Mouse (Mus musculus) neural tube, embryonic 11.5 days (tissue): ENCODE results near the gene Pdgfa. TPM values are rescaled to one million over a fixed set of nuclear protein-coding genes. Genes with fewer than 3 reads are reported as not detected.

Source experiments
- ATAC-seq: fragments of 200-750 bp; cut with Nextera tagmentation; 2 replicates; pipeline ENCODE4 v1.8.0; 2017; ENCODE audit warnings: moderate number of reproducible peaks, mild to moderate bottlenecking, moderate TSS enrichment, moderate library complexity; ENCODE audit not compliant: insufficient read depth, low FRiP score, low TSS enrichment
- DNase-seq: peaks from one replicate; pipeline ENCODE4 v3.0.0-alpha.2; 2015; ENCODE audit warnings: low spot score
- H3K27ac ChIP-seq: fragments of 300-500 bp; sonication (generic); 2 replicates; pipeline ENCODE4 v1.5.1; 2014; ENCODE audit warnings: low read depth, mild to moderate bottlenecking, low read length
- H3K27me3 ChIP-seq: fragments of 300-500 bp; sonication (generic); 2 replicates; pipeline ENCODE4 v1.6.1; 2014; ENCODE audit warnings: mild to moderate bottlenecking, low read length, mixed read lengths; ENCODE audit not compliant: control insufficient read depth, insufficient read depth
- H3K36me3 ChIP-seq: fragments of 300-500 bp; sonication (generic); 2 replicates; pipeline ENCODE4 v1.6.1; 2014; ENCODE audit warnings: mild to moderate bottlenecking, low read length, moderate library complexity, mixed read lengths; ENCODE audit not compliant: control insufficient read depth, insufficient read depth
- H3K4me1 ChIP-seq: fragments of 300-500 bp; sonication (generic); 2 replicates; pipeline ENCODE4 v1.6.1; 2014; ENCODE audit warnings: low read length, mixed read lengths; ENCODE audit not compliant: control insufficient read depth, insufficient read depth
- H3K4me2 ChIP-seq: fragments of 300-500 bp; sonication (generic); 2 replicates; pipeline ENCODE4 v1.6.1; 2014; ENCODE audit warnings: low read depth, mild to moderate bottlenecking, moderate library complexity
- H3K4me3 ChIP-seq: fragments of 300-500 bp; sonication (generic); 2 replicates; pipeline ENCODE4 v1.5.1; 2014; ENCODE audit warnings: low read depth, low read length
- H3K9ac ChIP-seq: fragments of 300-500 bp; sonication (generic); 2 replicates; pipeline ENCODE4 v1.6.1; 2014; ENCODE audit warnings: mild to moderate bottlenecking, low read length
- H3K9me3 ChIP-seq: fragments of 300-500 bp; sonication (generic); 2 replicates; pipeline ENCODE4 v1.6.1; 2016; ENCODE audit warnings: low read length; ENCODE audit not compliant: control insufficient read depth
- WGBS: fragments of 180-500 bp; shearing (Covaris S2); extraction: QIAGEN DNeasy Blood & Tissue Kit; methylation state at CpG from one replicate; pipeline ENCODE4 v1.1.7; 2014; 5-methylcytosine and 5-hydroxymethylcytosine counted together
- polyA plus RNA-seq: library from polyadenylated mRNA; unstranded; fragments of >200 nt; fragmentation: Nextera tagmentation; extraction: Ambion mirVana; gene quantifications from 2 replicates; pipeline ENCODE4 v1.2.1, GENCODE M21; 2014

The Pdgfa gene
- polyA plus RNA-seq, 1 experiment from 2014 or later: 16.1 TPM

- Histone ChIP-seq H3K4me3 (no peak overlapping the region), H3K4me2 (no peak overlapping the region), H3K36me3 (no peaks in the 10 kb centered on the region), H3K27ac (no peak overlapping the region), H3K27me3 (no peaks in the 10 kb centered on the region), H3K9ac (no peak overlapping the region), H3K4me1 (peaks cover 6% of the 10 kb centered on the region; the same call in 1 of the 2 replicates), H3K9me3 (no peaks in the 10 kb centered on the region)
- 67% methylated on average over 3 of the region's 3 CpGs for WGBS
- DNase-seq: no peak
- ATAC-seq: no peak
These were observed 58.5 kb downstream of the Pdgfa start for GRCm38 (mm10) chr5:138938572-138939163.

GRCm38 (mm10) chr5:138936399-138937089 lies 60.6 kb downstream of the Pdgfa start:
- ATAC-seq (no peak), DNase-seq (no peak)
- peaks cover 19% of the 10 kb centered on the region for H3K4me1 ChIP-seq
- no peak overlapping the region for H3K27ac ChIP-seq
- H3K4me2 ChIP-seq: no peak overlapping the region
- H3K9ac ChIP-seq: no peak overlapping the region
- no peaks in the 10 kb centered on the region for H3K9me3 ChIP-seq
- H3K4me3 ChIP-seq: no peak overlapping the region
- no peaks in the 10 kb centered on the region for H3K36me3 ChIP-seq
- H3K27me3 ChIP-seq: peaks cover 5% of the 10 kb centered on the region; the same call in 1 of the 2 replicates
- 89% methylated on average over 8 of the region's 8 CpGs for WGBS

DNA sequence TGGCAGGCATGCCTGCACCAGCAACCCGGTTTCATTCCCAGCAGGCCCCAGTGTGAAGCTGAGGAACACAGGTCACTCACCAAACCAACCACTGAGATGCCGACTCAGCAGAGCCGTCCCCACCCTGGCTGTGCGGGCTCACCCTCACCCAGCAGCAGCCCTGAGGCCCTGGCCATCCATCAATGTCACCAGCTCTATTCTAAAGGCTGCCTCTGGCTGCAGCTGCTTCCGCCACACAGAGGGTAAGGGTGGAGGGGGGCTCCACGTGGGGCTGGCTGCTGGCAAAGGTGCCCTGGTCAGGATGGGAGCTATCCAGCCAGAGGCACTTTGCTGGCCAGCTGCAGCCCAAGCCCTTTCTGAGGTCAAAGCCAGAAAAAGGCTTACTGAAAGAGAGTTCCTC lies 62.6 kb downstream of the Pdgfa start:
- peaks cover 5% of the 10 kb centered on the region; the same call in 1 of the 2 replicates for H3K27me3 ChIP-seq
- DNase-seq (peak; percentile 69), ATAC-seq (peak; percentile 53; the same call in 1 of the 2 replicates)
- no peaks in the 10 kb centered on the region for H3K36me3 ChIP-seq
- H3K27ac ChIP-seq: no peak overlapping the region
- no peak overlapping the region for H3K9ac ChIP-seq
- peaks cover 19% of the 10 kb centered on the region for H3K4me1 ChIP-seq
- H3K4me3 ChIP-seq: no peak overlapping the region
- no peak overlapping the region for H3K4me2 ChIP-seq
- WGBS: 5% methylated on average over 6 of the region's 6 CpGs
- H3K9me3 ChIP-seq: no peaks in the 10 kb centered on the region

- Histone ChIP-seq H3K27me3 (peaks cover 5% of the 10 kb centered on the region; the same call in 1 of the 2 replicates), H3K4me1 (peaks cover 19% of the 10 kb centered on the region), H3K4me3 (no peak overlapping the region), H3K9ac (no peak overlapping the region), H3K27ac (no peak overlapping the region), H3K9me3 (no peaks in the 10 kb centered on the region), H3K36me3 (no peaks in the 10 kb centered on the region), H3K4me2 (no peak overlapping the region)
- DNase-seq: no peak
- 7% methylated on average over 18 of the region's 18 CpGs for WGBS
- peak; percentile 50; the same call in 1 of the 2 replicates for ATAC-seq
These were observed 64.4 kb downstream of the Pdgfa start for GRCm38 (mm10) chr5:138932460-138933432.

GRCm38 (mm10) chr5:138931836-138932235 lies 65.3 kb downstream of the Pdgfa start:
- peaks cover 5% of the 10 kb centered on the region; the same call in 1 of the 2 replicates for H3K27me3 ChIP-seq
- ATAC-seq: no peak
- 8% methylated on average over 13 of the region's 13 CpGs for WGBS
- DNase-seq: no peak
- no peak overlapping the region for H3K27ac ChIP-seq
- no peaks in the 10 kb centered on the region for H3K9me3 ChIP-seq
- H3K4me2 ChIP-seq: no peak overlapping the region
- no peaks in the 10 kb centered on the region for H3K36me3 ChIP-seq
- no peak overlapping the region for H3K9ac ChIP-seq
- H3K4me3 ChIP-seq: no peak overlapping the region
- peaks cover 19% of the 10 kb centered on the region for H3K4me1 ChIP-seq

- no peak overlapping the region for H3K27ac ChIP-seq
These were observed 67.2 kb downstream of the Pdgfa start for GRCm38 (mm10) chr5:138929879-138930507.

More at GRCm38 (mm10) chr5:138929879-138930507, 67.2 kb downstream of the Pdgfa start:
- ATAC-seq (no peak), DNase-seq (no peak)
- peaks cover 5% of the 10 kb centered on the region; the same call in 1 of the 2 replicates for H3K27me3 ChIP-seq
- H3K36me3 ChIP-seq: no peaks in the 10 kb centered on the region
- H3K4me1 ChIP-seq: peaks cover 19% of the 10 kb centered on the region
- H3K4me2 ChIP-seq: no peak overlapping the region
- 76% methylated on average over 10 of the region's 10 CpGs for WGBS
- H3K9ac ChIP-seq: no peak overlapping the region
- no peaks in the 10 kb centered on the region for H3K9me3 ChIP-seq
- no peak overlapping the region for H3K4me3 ChIP-seq

Other genes starting within 250 kb of the Pdgfa start
- 25.5 and 28.2 TPM in 2 replicates for gene Fam20c, start 242.9 kb downstream of the Pdgfa start, polyA plus RNA-seq
- not detected in 2 replicates for gene Gm5294, start 177.3 kb downstream of the Pdgfa start, polyA plus RNA-seq
- 32.4 and 39.4 TPM in 2 replicates for gene Prkar1b, start 152.6 kb upstream of the Pdgfa start, polyA plus RNA-seq
- gene Dnaaf5, start 152.9 kb upstream of the Pdgfa start, polyA plus RNA-seq: 8.5 and 10.6 TPM in 2 replicates
- 45.3 and 48.9 TPM in 2 replicates for gene Sun1, start 203.3 kb upstream of the Pdgfa start, polyA plus RNA-seq